Mouse (Mus musculus) limb, embryonic 11.5 days (tissue): ENCODE results near the gene Akt1. TPM values are rescaled to one million over a fixed set of nuclear protein-coding genes. Genes with fewer than 3 reads are reported as not detected.

Experiments used
- ATAC-seq: fragments of 200-750 bp; cut with Nextera tagmentation; 2 replicates; pipeline ENCODE4 v1.8.0; 2017; ENCODE audit warnings: low read depth; ENCODE audit not compliant: insufficient number of reproducible peaks, low FRiP score, low TSS enrichment
- DNase-seq: peaks from one replicate; pipeline ENCODE4 v3.0.0-alpha.2; 2015; ENCODE audit warnings: low spot score
- H3K27ac ChIP-seq: fragments of 300-500 bp; sonication (generic); replicated peaks from 2 replicates; pipeline ENCODE4 v1.5.1; 2014; ENCODE audit warnings: low read depth, mild to moderate bottlenecking, low read length
- H3K27me3 ChIP-seq: fragments of 300-500 bp; sonication (generic); 2 replicates; pipeline ENCODE4 v1.6.1; 2014; ENCODE audit warnings: mild to moderate bottlenecking, low read length, mixed read lengths; ENCODE audit not compliant: control insufficient read depth, insufficient read depth
- H3K36me3 ChIP-seq: fragments of 300-500 bp; sonication (generic); 2 replicates; pipeline ENCODE4 v1.6.1; 2014; ENCODE audit warnings: mild to moderate bottlenecking, low read length, moderate library complexity, mixed read lengths; ENCODE audit not compliant: control insufficient read depth, insufficient read depth
- H3K4me1 ChIP-seq: fragments of 300-500 bp; sonication (generic); 2 replicates; pipeline ENCODE4 v1.6.1; 2014; ENCODE audit warnings: low read length, mixed read lengths; ENCODE audit not compliant: control insufficient read depth, insufficient read depth
- H3K4me2 ChIP-seq: fragments of 300-500 bp; sonication (generic); 2 replicates; pipeline ENCODE4 v1.6.1; 2014; ENCODE audit warnings: low read depth, mild to moderate bottlenecking, moderate library complexity; ENCODE audit not compliant: severe bottlenecking
- H3K4me3 ChIP-seq: fragments of 300-500 bp; sonication (generic); 2 replicates; pipeline ENCODE4 v1.5.1; 2014; ENCODE audit warnings: low read depth, low read length
- H3K9ac ChIP-seq: fragments of 300-500 bp; sonication (generic); 2 replicates; pipeline ENCODE4 v1.6.1; 2014; ENCODE audit warnings: mild to moderate bottlenecking, low read length
- H3K9me3 ChIP-seq: fragments of 300-500 bp; sonication (generic); 2 replicates; pipeline ENCODE4 v1.6.1; 2016; ENCODE audit warnings: low read length; ENCODE audit not compliant: control insufficient read depth
- WGBS: fragments of 180-500 bp; shearing (Covaris S2); extraction: QIAGEN DNeasy Blood & Tissue Kit; methylation state at CpG from one replicate; pipeline ENCODE4 v1.1.7; 2014; 5-methylcytosine and 5-hydroxymethylcytosine counted together
- polyA plus RNA-seq: library from polyadenylated mRNA; unstranded; fragments of >200 nt; fragmentation: Nextera tagmentation; extraction: Ambion mirVana; gene quantifications from 2 replicates; pipeline ENCODE4 v1.2.1, GENCODE M21; 2014

The Akt1 gene
- polyA plus RNA-seq, 1 experiment from 2014 or later, result 95.4 TPM

GRCm38 (mm10) chr12:112631472-112631871 lies 43.2 kb downstream of the Akt1 start:
- Histone ChIP-seq H3K36me3 (no peaks in the 10 kb centered on the region), H3K4me2 (no peak overlapping the region), H3K4me3 (no peak overlapping the region), H3K9ac (no peak overlapping the region), H3K4me1 (peaks cover 11% of the 10 kb centered on the region; the same call in 1 of the 2 replicates), H3K27me3 (no peaks in the 10 kb centered on the region), H3K9me3 (no peaks in the 10 kb centered on the region), H3K27ac (no peak overlapping the region)
- WGBS, result 32% methylated on average over 1 of the region's 1 CpGs
- no peak for DNase-seq
- no peak for ATAC-seq

DNA sequence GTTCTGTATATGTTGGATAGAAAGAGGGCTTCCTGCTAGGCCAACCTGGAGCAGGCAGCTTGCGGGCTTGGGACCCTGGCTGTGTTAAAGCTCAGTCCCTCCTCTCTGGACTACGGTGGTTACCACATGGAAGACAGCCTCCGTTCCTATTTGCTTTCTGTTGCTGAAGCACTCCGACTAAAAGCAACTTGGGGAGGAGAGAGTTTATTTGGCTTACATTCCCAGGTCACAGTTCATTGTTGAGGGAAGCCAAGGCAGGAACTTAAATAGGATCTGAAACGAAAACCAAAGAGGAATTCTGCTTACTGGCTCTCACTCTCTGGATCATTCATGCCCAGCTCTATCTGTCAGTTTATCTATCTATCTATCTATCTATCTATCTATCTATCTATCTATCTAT lies 43.9 kb downstream of the Akt1 start:
- Histone ChIP-seq H3K27ac (no peak overlapping the region), H3K4me2 (no peak overlapping the region), H3K36me3 (no peaks in the 10 kb centered on the region), H3K9ac (no peak overlapping the region), H3K4me3 (no peak overlapping the region), H3K9me3 (no peaks in the 10 kb centered on the region), H3K4me1 (peaks cover 11% of the 10 kb centered on the region; the same call in 1 of the 2 replicates), H3K27me3 (no peaks in the 10 kb centered on the region)
- DNase-seq (no peak), ATAC-seq (no peak)
- 88% methylated on average over 5 of the region's 5 CpGs for WGBS

GRCm38 (mm10) chr12:112630029-112630428 lies 44.7 kb downstream of the Akt1 start:
- 94% methylated on average over 12 of the region's 12 CpGs for WGBS

GRCm38 (mm10) chr12:112628928-112629721 lies 45.6 kb downstream of the Akt1 start:
- no peak overlapping the region for H3K4me3 ChIP-seq
- no peak overlapping the region for H3K9ac ChIP-seq
- no peaks in the 10 kb centered on the region for H3K36me3 ChIP-seq
- DNase-seq, result peak; percentile 80
- H3K4me1 ChIP-seq, result peaks cover 11% of the 10 kb centered on the region; the same call in 1 of the 2 replicates
- ATAC-seq, result peak; percentile 69
- 33% methylated on average over 19 of the region's 19 CpGs for WGBS
- no peaks in the 10 kb centered on the region for H3K9me3 ChIP-seq
- H3K4me2 ChIP-seq, result peak overlapping the region; percentile 40
- H3K27ac ChIP-seq, result no peak overlapping the region
- H3K27me3 ChIP-seq, result no peaks in the 10 kb centered on the region

More at GRCm38 (mm10) chr12:112630029-112630428, 44.7 kb downstream of the Akt1 start:
- Histone ChIP-seq H3K9ac (no peak overlapping the region), H3K4me3 (no peak overlapping the region), H3K36me3 (no peaks in the 10 kb centered on the region), H3K27me3 (no peaks in the 10 kb centered on the region), H3K9me3 (no peaks in the 10 kb centered on the region), H3K27ac (no peak overlapping the region), H3K4me1 (peaks cover 11% of the 10 kb centered on the region; the same call in 1 of the 2 replicates), H3K4me2 (no peak overlapping the region)
- DNase-seq (no peak), ATAC-seq (no peak)

DNA sequence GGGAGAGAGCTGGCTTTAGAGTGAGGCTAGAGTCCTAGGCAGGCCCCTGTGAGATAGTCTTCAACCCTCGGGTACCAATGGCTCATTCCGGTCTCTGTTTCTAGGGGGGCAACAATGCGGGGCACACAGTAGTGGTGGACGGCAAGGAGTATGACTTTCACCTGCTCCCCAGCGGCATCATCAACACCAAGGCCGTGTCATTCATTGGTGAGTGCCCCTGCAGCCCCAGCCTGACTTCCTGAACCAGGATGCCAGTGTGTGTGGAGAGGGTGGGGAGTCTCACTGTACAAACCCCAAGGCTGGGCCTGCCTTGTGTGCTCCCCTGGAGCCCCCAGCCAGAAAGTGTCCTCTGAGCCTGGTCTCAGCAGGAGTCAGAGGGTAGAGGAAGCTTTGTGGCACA lies 46.5 kb downstream of the Akt1 start:
- Histone ChIP-seq H3K4me1 (peaks cover 14% of the 10 kb centered on the region; the same call in 1 of the 2 replicates), H3K9me3 (no peaks in the 10 kb centered on the region), H3K4me2 (no peak overlapping the region), H3K36me3 (no peaks in the 10 kb centered on the region), H3K4me3 (no peak overlapping the region), H3K27me3 (no peaks in the 10 kb centered on the region), H3K9ac (no peak overlapping the region), H3K27ac (no peak overlapping the region; the same call in 1 of the 2 replicates)
- ATAC-seq (no peak), DNase-seq (no peak)
- WGBS, result 85% methylated on average over 6 of the region's 6 CpGs

DNA sequence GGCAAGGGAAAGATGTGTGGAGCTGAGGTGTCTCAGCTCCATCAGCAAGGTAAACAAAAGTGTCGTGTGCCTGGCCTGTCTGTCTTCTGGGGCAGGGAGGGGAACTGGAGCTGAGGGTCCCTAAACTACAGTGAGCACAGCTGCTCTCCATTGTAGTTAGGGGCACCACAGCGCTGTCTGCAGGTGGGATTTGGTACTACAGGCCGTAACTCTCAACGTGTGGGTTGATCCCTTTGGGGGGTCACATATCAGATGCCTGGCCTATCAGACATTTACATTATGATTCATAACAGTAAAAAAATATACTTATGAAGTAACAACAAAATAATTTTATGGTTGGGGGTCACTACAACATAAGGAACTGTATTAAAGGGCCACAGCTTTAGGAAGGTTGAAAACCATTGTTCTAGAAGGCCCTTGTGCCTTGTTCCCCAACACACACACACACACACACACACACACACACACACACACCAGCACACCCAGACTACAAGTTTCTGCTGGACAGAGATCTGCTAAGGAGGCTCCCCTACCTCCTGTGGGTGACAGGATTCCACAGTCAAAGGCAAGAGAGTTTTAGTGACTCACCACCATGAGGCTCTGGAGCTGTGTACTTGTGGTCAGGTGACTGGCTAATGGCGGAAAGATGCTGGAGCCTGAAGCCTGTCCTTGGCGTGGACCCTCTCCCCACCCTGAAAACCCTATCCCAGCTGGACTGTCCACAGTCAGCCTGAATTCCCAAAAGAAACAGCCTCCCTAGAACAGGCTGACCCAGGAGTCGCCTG lies 47.4 kb downstream of the Akt1 start:
- Histone ChIP-seq H3K27ac (no peak overlapping the region), H3K27me3 (no peaks in the 10 kb centered on the region), H3K9ac (no peak overlapping the region), H3K36me3 (no peaks in the 10 kb centered on the region), H3K4me2 (no peak overlapping the region), H3K9me3 (no peaks in the 10 kb centered on the region), H3K4me3 (no peak overlapping the region), H3K4me1 (peaks cover 15% of the 10 kb centered on the region; the same call in 1 of the 2 replicates)
- no peak for ATAC-seq
- 60% methylated on average over 7 of the region's 7 CpGs for WGBS
- DNase-seq, result peak; percentile 49

- ATAC-seq, result no peak
- Histone ChIP-seq H3K36me3 (no peaks in the 10 kb centered on the region), H3K9ac (no peak overlapping the region), H3K27ac (no peak overlapping the region), H3K27me3 (0 out of 2 replicates have a peak, but pooled peaks cover under 1% of the 10 kb centered on the region), H3K4me2 (no peak overlapping the region), H3K9me3 (no peaks in the 10 kb centered on the region), H3K4me3 (no peak overlapping the region), H3K4me1 (peaks cover 15% of the 10 kb centered on the region; the same call in 1 of the 2 replicates)
- WGBS, result 77% methylated on average over 6 of the region's 6 CpGs
- DNase-seq, result no peak
Observed at GRCm38 (mm10) chr12:112626455-112626854, 48.2 kb downstream of the Akt1 start.

DNA sequence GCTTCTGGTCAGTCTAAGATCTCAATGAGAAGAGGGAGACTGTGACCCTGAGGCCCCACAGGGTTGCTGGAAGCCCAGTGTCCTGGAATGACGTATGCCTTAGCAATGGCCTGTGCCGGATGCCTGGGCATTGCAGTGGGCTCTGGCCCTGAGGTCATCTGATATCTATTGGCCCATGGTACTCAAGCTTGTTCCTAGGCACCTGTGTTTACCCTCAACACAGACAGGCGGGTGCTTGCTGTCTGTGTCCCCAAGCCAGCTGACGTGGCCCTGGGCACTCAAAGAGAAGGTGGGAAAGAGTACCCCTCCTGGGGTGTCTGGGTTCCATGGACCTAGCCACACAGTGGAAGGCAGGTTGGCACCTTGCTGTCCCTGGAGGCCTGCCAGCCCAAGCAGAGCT lies 49.0 kb downstream of the Akt1 start:
- Histone ChIP-seq H3K36me3 (no peaks in the 10 kb centered on the region), H3K9ac (no peak overlapping the region), H3K4me2 (no peak overlapping the region), H3K9me3 (no peaks in the 10 kb centered on the region), H3K4me3 (no peak overlapping the region), H3K27me3 (peaks cover 6% of the 10 kb centered on the region), H3K4me1 (peaks cover 15% of the 10 kb centered on the region; the same call in 1 of the 2 replicates), H3K27ac (no peak overlapping the region)
- DNase-seq (no peak), ATAC-seq (no peak)
- 84% methylated on average over 4 of the region's 4 CpGs for WGBS
